Mouse (Mus musculus): Measurements from ENCODE around the gene Myocd. TPM values are rescaled to one million over a fixed set of nuclear protein-coding genes. Genes with fewer than 3 reads are reported as not detected.
A peak's percentile ranks its signal among the peaks of the same experiment; 100 is the strongest.

Myocd gene
- polyA plus RNA-seq, 1 experiment from 2014 or later = 53.2 TPM

GRCm38 (mm10) chr11:65205306-65205705 is 64.5 kb downstream of the Myocd start:
- DNase-seq (ENCODE audit: low spot score) = peak; percentile 95
- WGBS = 22% methylated on average over 5 of the region's 5 CpGs
- Histone ChIP-seq H3K27ac (peak overlapping the region; percentile 74; the same call in 1 of the 2 replicates), H3K4me1 (peaks cover 76% of the 10 kb centered on the region), H3K9me3 (no peaks in the 10 kb centered on the region), H3K36me3 (peaks cover 35% of the 10 kb centered on the region), H3K27me3 (ENCODE audit: insufficient read depth, poor library complexity, severe bottlenecking) (no peaks in the 10 kb centered on the region), H3K4me3 (no peak overlapping the region)

- peaks cover 69% of the 10 kb centered on the region for H3K4me1 ChIP-seq
- H3K27ac ChIP-seq = peak overlapping the region; percentile 74
- peaks cover 42% of the 10 kb centered on the region for H3K36me3 ChIP-seq
- H3K9me3 ChIP-seq = no peaks in the 10 kb centered on the region
- no peaks in the 10 kb centered on the region for H3K27me3 ChIP-seq (ENCODE audit: insufficient read depth, poor library complexity, severe bottlenecking)
- DNase-seq (ENCODE audit: low spot score) = no peak
- 42% methylated on average over 13 of the region's 13 CpGs for WGBS
- no peak overlapping the region for H3K4me3 ChIP-seq
Measured at GRCm38 (mm10) chr11:65204651-65205050, 65.1 kb downstream of the Myocd start.

- Histone ChIP-seq H3K9me3 (no peaks in the 10 kb centered on the region), H3K36me3 (peaks cover 57% of the 10 kb centered on the region), H3K4me3 (no peak overlapping the region), H3K27me3 (ENCODE audit: insufficient read depth, poor library complexity, severe bottlenecking) (no peaks in the 10 kb centered on the region), H3K4me1 (peaks cover 53% of the 10 kb centered on the region), H3K27ac (no peak overlapping the region)
- no peak for DNase-seq (ENCODE audit: low spot score)
- 76% methylated on average over 1 of the region's 1 CpGs for WGBS
Measured at GRCm38 (mm10) chr11:65203020-65203419, 66.8 kb downstream of the Myocd start.

GRCm38 (mm10) chr11:65202236-65202635 is 67.6 kb downstream of the Myocd start:
- 13% methylated on average over 5 of the region's 5 CpGs for WGBS
- peak overlapping the region; percentile 59 for H3K27ac ChIP-seq
- peaks cover 61% of the 10 kb centered on the region for H3K36me3 ChIP-seq
- no peak for DNase-seq (ENCODE audit: low spot score)
- H3K9me3 ChIP-seq = no peaks in the 10 kb centered on the region
- H3K27me3 ChIP-seq (ENCODE audit: insufficient read depth, poor library complexity, severe bottlenecking) = no peaks in the 10 kb centered on the region
- H3K4me3 ChIP-seq = no peak overlapping the region
- H3K4me1 ChIP-seq = peaks cover 45% of the 10 kb centered on the region

- Histone ChIP-seq H3K9me3 (no peaks in the 10 kb centered on the region), H3K36me3 (peaks cover 79% of the 10 kb centered on the region), H3K27ac (no peak overlapping the region), H3K4me3 (no peak overlapping the region), H3K27me3 (ENCODE audit: insufficient read depth, poor library complexity, severe bottlenecking) (no peaks in the 10 kb centered on the region), H3K4me1 (peaks cover 9% of the 10 kb centered on the region)
- DNase-seq (ENCODE audit: low spot score) = no peak
- 74% methylated on average over 3 of the region's 3 CpGs for WGBS
Measured at GRCm38 (mm10) chr11:65198026-65198425, 71.8 kb downstream of the Myocd start.

- Histone ChIP-seq H3K9me3 (no peaks in the 10 kb centered on the region), H3K4me3 (no peak overlapping the region), H3K36me3 (peaks cover 83% of the 10 kb centered on the region), H3K4me1 (peaks cover 6% of the 10 kb centered on the region), H3K27me3 (ENCODE audit: insufficient read depth, poor library complexity, severe bottlenecking) (no peaks in the 10 kb centered on the region), H3K27ac (no peak overlapping the region)
- WGBS = 8% methylated on average over 3 of the region's 3 CpGs
- no peak for DNase-seq (ENCODE audit: low spot score)
Measured at GRCm38 (mm10) chr11:65197280-65197679, 72.5 kb downstream of the Myocd start.

GRCm38 (mm10) chr11:65186974-65187373 is 82.8 kb downstream of the Myocd start:
- Histone ChIP-seq H3K27ac (no peak overlapping the region), H3K4me1 (0 out of 2 replicates have a peak, but pooled peaks cover 3% of the 10 kb centered on the region), H3K27me3 (ENCODE audit: insufficient read depth, poor library complexity, severe bottlenecking) (no peaks in the 10 kb centered on the region), H3K36me3 (peaks cover 76% of the 10 kb centered on the region), H3K9me3 (no peaks in the 10 kb centered on the region), H3K4me3 (no peak overlapping the region)
- 73% methylated on average over 12 of the region's 12 CpGs for WGBS
- DNase-seq (ENCODE audit: low spot score) = no peak

- Histone ChIP-seq H3K36me3 (peaks cover 89% of the 10 kb centered on the region), H3K27ac (no peak overlapping the region), H3K27me3 (ENCODE audit: insufficient read depth, poor library complexity, severe bottlenecking) (no peaks in the 10 kb centered on the region), H3K9me3 (no peaks in the 10 kb centered on the region), H3K4me3 (no peak overlapping the region), H3K4me1 (0 out of 2 replicates have a peak, but pooled peaks cover 3% of the 10 kb centered on the region)
- no peak for DNase-seq (ENCODE audit: low spot score)
- WGBS = 77% methylated on average over 1 of the region's 1 CpGs
Measured at GRCm38 (mm10) chr11:65185114-65185513, 84.7 kb downstream of the Myocd start.

- Histone ChIP-seq H3K36me3 (peaks cover 6% of the 10 kb centered on the region; the same call in 1 of the 2 replicates), H3K4me1 (0 out of 2 replicates have a peak, but pooled peaks cover 4% of the 10 kb centered on the region), H3K9me3 (no peaks in the 10 kb centered on the region), H3K27ac (no peak overlapping the region), H3K4me3 (no peak overlapping the region), H3K27me3 (ENCODE audit: insufficient read depth, poor library complexity, severe bottlenecking) (no peaks in the 10 kb centered on the region)
- 83% methylated on average over 4 of the region's 4 CpGs for WGBS
- no peak for DNase-seq (ENCODE audit: low spot score)
Measured at GRCm38 (mm10) chr11:65170121-65170750, 99.6 kb downstream of the Myocd start.

- peaks cover 16% of the 10 kb centered on the region for H3K4me1 ChIP-seq
- WGBS = under 1% methylated on average over 27 of the region's 27 CpGs
- H3K4me3 ChIP-seq = peak within 1 kb of the TSS; percentile 84
- H3K9me3 ChIP-seq = no peaks in the 10 kb centered on the region
- peaks cover 18% of the 10 kb centered on the region; the same call in 1 of the 2 replicates for H3K27me3 ChIP-seq (ENCODE audit: insufficient read depth, poor library complexity, severe bottlenecking)
- no peaks in the 10 kb centered on the region for H3K36me3 ChIP-seq
- peak; percentile 80 for DNase-seq (ENCODE audit: low spot score)
- H3K27ac ChIP-seq = peak within 1 kb of the TSS; percentile 88
Measured at GRCm38 (mm10) chr11:65162767-65163120, 107.0 kb downstream of the Myocd start, which contains the start of gene Arhgap44. Arhgap44 (minus strand) TSS chr11:65162961.

GRCm38 (mm10) chr11:65161881-65162766 is 107.7 kb downstream of the Myocd start:
- H3K36me3 ChIP-seq = no peaks in the 10 kb centered on the region
- H3K4me3 ChIP-seq = peak overlapping the region; percentile 84
- peak overlapping the region; percentile 88 for H3K27ac ChIP-seq
- DNase-seq (ENCODE audit: low spot score) = no peak
- WGBS = 2% methylated on average over 49 of the region's 49 CpGs
- peaks cover 18% of the 10 kb centered on the region; the same call in 1 of the 2 replicates for H3K27me3 ChIP-seq (ENCODE audit: insufficient read depth, poor library complexity, severe bottlenecking)
- H3K9me3 ChIP-seq = no peaks in the 10 kb centered on the region
- H3K4me1 ChIP-seq = peaks cover 22% of the 10 kb centered on the region

- peaks cover 18% of the 10 kb centered on the region; the same call in 1 of the 2 replicates for H3K27me3 ChIP-seq (ENCODE audit: insufficient read depth, poor library complexity, severe bottlenecking)
- no peaks in the 10 kb centered on the region for H3K36me3 ChIP-seq
- H3K4me3 ChIP-seq = peak overlapping the region; percentile 84
- DNase-seq (ENCODE audit: low spot score) = no peak
- H3K9me3 ChIP-seq = no peaks in the 10 kb centered on the region
- 56% methylated on average over 7 of the region's 7 CpGs for WGBS
- H3K4me1 ChIP-seq = peaks cover 22% of the 10 kb centered on the region
- H3K27ac ChIP-seq = no peak overlapping the region
Measured at GRCm38 (mm10) chr11:65160991-65161880, 108.6 kb downstream of the Myocd start.
